Mouse (Mus musculus) bone marrow macrophage, adult 2 months (primary cell): ENCODE measurements around the gene Dok1.

Experiments
- CTCF ChIP-seq: IDR thresholded peaks from 2 replicates; pipeline ENCODE4 v1.5.1; 2012; ENCODE audit warnings: low read depth, mild to moderate bottlenecking, low read length, moderate library complexity
- POLR2A ChIP-seq: IDR thresholded peaks from 2 replicates; pipeline ENCODE4 v1.6.1; 2012; ENCODE audit warnings: mild to moderate bottlenecking, low read depth, low read length, borderline replicate concordance

GRCm38 (mm10) chr6:83070247-83070310 lies 36.8 kb upstream of the Dok1 start, which contains the start of gene Tlx2:
- TF ChIP-seq POLR2A = no peak
- TF ChIP-seq CTCF = no peak
